Mouse (Mus musculus) testis, adult 2 months (tissue): ENCODE data around the gene Ccdc141.

Experiments
- CTCF ChIP-seq: fragments of 200-500 bp; IDR thresholded peaks from 2 replicates; pipeline ENCODE4 v1.5.1; 2012; ENCODE audit warnings: low read depth, mild to moderate bottlenecking, inconsistent platforms, low read length, moderate library complexity; ENCODE audit not compliant: control insufficient read depth, insufficient read depth, insufficient replicate concordance
- POLR2A ChIP-seq: fragments of 200-500 bp; IDR thresholded peaks from 2 replicates; pipeline ENCODE4 v1.6.1; 2012; ENCODE audit warnings: low read depth, mild to moderate bottlenecking, inconsistent platforms, low read length, moderate library complexity; ENCODE audit not compliant: control insufficient read depth

DNA sequence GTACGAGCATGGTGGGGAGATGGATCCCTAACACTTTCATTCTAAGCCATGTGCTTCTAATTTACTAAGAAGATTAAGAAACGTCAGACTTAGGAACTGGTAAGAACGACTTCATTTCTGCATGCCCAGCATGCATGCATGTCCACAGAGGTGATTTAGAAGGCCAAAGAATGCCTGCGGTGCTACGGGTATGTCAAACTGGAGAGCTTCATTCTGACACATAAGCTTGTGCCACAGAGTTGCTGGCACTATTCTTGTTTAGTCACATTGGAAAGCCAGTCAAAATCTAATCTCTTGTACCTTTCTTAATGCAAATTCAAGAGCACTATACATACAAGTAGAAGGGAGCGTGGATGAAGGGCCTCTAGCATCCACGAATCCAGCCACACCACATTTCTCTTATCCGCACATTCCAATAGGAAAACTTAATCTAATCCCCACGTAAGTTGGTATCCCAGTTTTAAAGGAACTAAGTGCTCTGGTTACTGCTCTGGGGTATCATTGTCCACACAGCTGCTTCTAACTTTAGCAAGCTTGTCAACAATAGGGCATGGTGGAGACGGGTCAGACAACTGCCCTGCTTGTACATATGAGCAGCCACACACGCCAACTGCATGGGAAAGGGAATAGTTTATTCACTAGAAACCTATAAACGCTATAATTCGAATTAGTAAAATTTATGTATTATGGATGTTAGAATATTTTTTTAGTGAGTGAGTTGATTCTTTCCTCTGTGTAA is 136.9 kb downstream of the Ccdc141 start:
- TF ChIP-seq CTCF = no peak
- no peak for TF ChIP-seq POLR2A
